Mouse (Mus musculus) urinary bladder, postnatal 36 days (tissue): ENCODE measurements at regions not wholly inside any gene's neighbourhood (a gene's known extent, or its start where the extent isn't known, plus 50 kb on each side); places are given as distances from the start of the nearest gene placed in this dataset.
"Not testable (repeated sequence)": the region's sequence is repeated elsewhere in the genome, so short reads cannot be mapped to it uniquely, and the experiment has no call there.

ENCODE experiments used
- DNase-seq, 2 experiments: peaks; one replicate each; pipeline ENCODE4 v3.0.0; 2022; ENCODE audit warnings: low spot score in 2 of 2, mixed read lengths in 1 of 2

DNA sequence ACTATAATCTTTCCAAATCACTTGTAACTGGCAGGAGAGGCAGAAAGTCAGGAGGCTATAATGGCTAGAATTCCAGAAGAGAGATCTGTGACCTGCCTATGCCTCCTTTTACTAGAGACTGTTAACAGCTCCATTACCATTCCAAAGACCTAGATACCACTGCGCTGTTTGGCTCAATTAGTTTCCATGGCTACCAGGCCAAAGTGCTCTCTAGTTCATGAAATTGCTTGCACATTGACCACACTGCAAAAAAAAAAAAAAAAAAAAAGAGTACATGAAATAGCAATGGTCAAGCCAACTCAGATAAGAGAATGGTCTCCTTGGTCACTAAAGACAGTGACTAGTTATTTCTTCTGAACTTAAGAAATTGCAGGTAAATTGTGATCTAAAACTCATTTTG lies 366.5 kb upstream of the Grid2 start:
- DNase-seq: no peak

DNA sequence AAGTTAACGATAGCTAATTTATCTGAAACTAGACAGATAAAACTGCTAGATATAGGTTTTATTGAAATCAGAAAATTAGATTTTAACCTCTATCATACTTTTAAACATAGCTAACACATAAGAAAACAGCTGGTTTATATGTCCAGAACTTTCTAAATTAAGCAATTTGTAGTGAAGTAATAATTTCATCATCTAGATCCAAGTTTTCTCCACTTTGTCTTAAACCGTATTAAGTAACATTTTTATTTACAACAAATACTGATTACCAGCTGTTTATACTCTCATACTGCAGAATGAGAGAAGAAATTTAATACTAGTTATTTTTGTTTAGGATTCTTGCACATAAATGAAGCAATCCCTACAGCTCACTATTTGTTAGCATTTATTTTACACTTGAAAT lies 342.9 kb upstream of the Grid2 start:
- no peak for DNase-seq

DNA sequence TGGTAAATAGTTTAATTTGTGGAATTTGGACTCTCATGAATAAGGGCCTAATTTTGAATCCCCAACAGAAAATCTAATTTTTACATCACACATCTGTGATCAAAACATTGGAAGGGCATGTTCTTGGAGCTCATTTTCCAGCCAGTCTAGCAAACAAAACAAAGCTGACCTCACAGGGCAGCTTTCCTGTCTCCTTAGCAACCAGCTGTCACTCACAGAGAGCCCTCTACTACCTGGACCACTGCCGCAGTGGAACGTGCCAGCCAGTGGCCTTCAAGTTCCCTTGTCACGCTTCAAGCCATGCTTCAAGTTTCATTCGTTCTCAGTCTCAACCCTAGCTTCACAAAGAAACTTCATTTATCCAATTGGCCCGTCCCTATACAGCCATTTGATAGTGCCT lies 338.6 kb upstream of the Grid2 start:
- not testable (repeated sequence) for DNase-seq

DNA sequence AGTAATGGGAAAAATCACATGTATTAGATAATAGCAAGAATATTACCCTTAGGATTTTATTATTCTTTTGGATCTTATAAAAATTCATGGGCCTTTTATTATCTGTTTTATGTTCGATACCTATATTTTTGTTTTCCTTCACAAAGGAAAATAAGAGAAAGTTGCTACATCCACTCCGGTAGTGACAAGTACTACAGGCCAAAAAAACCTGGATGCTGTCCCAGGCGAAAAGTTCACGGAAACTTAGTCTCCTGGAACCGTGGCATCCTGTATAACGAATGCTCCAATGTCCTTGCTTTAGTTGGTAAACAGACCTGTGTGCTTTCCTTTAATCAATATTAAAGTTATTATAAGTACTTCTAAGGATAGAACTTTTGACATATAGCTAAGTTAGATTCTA lies 337.7 kb upstream of the Grid2 start:
- DNase-seq: peak in 1 of 2 experiments; percentile 11

DNA sequence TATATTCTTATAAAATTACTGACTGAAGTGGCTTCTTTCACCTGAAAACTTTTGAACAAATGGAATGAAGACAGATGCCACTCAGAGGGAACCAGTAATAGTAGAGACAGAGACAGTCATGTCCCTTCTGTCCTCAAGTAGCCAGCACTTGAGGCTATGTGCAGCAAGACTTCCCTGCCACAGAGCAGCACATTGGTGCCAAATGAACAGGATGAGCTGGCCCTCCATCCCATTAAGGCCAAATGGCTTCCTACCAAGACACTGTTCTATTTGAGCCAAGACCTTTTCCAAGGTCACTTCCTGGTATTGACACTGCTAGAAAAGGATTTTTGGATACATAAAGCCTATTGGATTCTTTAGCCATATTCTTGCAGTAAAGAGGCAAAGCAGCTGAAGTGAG lies 336.6 kb upstream of the Grid2 start:
- no peak for DNase-seq
